Mouse (Mus musculus): ENCODE measurements around the gene Add3.

DNA sequence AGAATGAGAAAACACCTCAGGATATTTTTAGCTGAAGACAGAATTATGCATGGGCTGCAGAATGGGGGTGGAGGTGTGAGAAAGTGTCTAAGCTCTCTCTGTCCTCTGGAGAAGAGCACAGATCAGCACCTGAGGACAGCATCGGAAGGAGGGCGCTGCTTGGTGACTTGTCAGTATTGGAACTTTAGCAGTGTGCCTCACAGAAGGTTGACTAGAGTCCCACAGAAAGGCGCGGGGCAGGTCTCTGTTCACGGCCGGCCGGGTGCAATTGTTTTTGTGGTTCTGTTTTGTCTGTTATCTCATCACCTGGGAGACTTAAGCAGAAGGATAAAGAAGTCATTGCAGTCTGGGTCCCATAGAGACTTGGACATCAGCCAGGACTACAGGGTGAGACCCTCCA, 47.3 kb downstream of the Add3 start:
- TF ChIP-seq CTCF (IDR thresholded peaks at IDR 0.05; ENCODE audit: low read depth, low read length) = no peak
- no peak for TF ChIP-seq POLR2A (IDR thresholded peaks at IDR 0.05; ENCODE audit: borderline replicate concordance, low read depth, low read length)
